Mouse (Mus musculus) frontal cortex, postnatal 25 days (tissue): ENCODE data around the gene Cd81.

ENCODE experiments used
- DNase-seq, 2 experiments: peaks; one replicate each; pipeline ENCODE4 v3.0.0; 2022; ENCODE audit warnings: low spot score in 2 of 2

Cd81 gene

DNA sequence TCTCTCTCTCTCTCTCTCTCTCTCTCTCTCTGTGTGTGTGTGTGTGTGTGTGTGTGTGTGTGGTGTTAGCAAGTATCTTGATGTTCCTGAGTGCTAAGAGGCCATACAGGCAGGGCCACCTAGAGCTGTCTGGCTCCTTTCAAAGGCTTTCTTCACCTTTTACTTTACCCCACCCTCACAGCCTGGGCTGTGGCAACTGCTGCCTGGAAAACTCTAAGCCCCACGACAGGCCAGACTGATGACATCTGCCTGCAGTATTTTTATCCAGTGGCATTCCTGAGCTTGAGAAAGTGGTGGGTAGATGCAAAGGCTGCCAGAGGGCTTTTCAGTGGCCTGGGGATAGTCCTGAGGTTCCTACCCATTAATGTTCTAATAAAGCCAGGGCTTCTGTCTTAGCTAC lies 59.9 kb downstream of the Cd81 start:
- DNase-seq = no peak

DNA sequence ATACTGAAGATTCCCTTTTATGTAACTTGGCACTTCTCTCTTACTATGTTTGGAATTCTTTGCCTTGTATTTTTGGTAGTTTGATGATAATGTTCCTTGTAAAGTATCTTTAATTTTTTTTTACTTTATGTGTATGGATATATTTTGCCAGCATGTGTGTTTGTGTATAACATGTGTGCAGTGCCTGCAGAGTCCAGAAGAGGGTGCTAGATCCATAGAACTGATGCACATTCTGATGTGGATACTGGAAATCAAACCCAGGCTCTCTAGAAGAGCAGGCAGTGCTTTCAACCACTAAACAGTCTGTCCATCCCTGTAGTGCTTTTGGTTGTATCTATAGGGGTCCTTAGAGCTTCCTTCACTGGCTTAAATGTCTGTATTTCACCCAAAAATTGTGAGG lies 62.2 kb downstream of the Cd81 start:
- no peak for DNase-seq

DNA sequence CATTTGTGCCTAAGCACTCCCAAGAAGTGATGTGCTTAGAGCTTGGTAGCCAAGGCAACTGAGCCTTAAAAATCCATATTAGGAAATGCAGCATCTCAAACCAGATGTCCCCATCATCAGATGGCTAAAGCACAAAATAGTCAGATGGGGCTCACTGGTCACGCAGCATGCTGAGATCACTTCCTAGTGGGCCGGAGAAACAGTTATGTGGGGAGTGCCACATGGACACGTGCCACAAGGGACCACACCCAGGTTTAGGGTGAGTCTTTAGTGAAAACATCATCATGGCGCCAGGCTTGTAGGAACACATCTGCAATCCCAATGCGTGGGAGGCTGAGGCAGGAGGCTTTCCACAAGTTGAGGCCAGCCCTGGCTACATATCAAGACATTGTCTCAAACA lies 64.0 kb downstream of the Cd81 start:
- DNase-seq = no peak
